ENCODE assay signal across 9 mouse cellular contexts in the genomic region with DNA sequence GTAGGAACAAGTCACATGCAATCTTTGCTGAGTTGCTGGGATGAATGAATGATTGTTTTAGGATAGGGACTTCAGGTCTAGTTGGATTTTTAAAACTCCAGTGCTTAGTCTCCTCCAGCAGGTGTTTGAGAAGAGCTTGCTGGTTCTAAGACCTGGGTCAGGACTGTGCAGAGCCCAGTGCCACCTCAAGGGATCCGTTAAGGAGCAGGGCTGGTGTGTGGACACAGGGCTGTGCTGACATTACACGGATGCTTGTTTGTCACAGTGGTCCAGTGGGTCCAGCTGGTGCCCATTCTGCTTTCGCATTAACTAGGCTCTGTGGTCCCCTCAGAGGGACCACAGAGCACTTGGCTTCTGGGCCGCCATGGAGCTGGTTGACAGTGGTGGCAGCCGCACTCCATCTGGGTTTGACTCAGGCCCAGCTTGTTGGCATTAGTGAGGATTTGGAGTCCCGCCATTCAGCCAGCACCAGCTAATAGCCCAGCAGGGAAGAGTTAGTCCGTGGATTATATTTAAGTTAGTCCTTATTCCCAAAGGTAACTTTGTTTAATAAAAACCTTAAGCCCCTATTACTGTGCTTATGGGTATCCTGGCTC. TPM values are rescaled to one million over a fixed set of nuclear protein-coding genes. Genes with fewer than 3 reads are reported as not detected.
DNase-seq lines count a peak whose midpoint lies in the region; ATAC-seq lines count a peak whose summit lies in the region.
"Had no signal": no experiment of that assay in that cellular context is flagged by ENCODE, and none has a peak within 500 bp of the region (broad histone marks: within the 10 kb centered on the region; RNA-seq: fewer than 3 reads in every experiment).

No protein-coding gene starts in this region.

- no peak overlapping the region for H3K4me2 ChIP-seq in forebrain, embryonic 16.5 days (ENCODE audit: low read length)

- H3K9ac ChIP-seq in forebrain, embryonic 16.5 days (replicated peaks; ENCODE audit: low read depth, low read length), result no peak overlapping the region

- ATAC-seq in forebrain, embryonic 16.5 days, result peak; percentile 76
- no peak for ATAC-seq in inflammation-experienced regulatory T-cells, adult 6 months

- no peaks in the 10 kb centered on the region for H3K27me3 ChIP-seq in forebrain, embryonic 16.5 days (replicated peaks; ENCODE audit: control insufficient read depth, insufficient read depth, low read length)
- 0 out of 2 replicates have a peak, but pooled peaks cover 5% of the 10 kb centered on the region for H3K27me3 ChIP-seq in midbrain, embryonic 10.5 days (ENCODE audit: low read depth, poor library complexity, severe bottlenecking)

- H3K9me3 ChIP-seq in forebrain, embryonic 16.5 days (ENCODE audit: control insufficient read depth, low read length), result no peaks in the 10 kb centered on the region
- H3K9me3 ChIP-seq in midbrain, embryonic 10.5 days (replicated peaks), result no peaks in the 10 kb centered on the region

- no peaks in the 10 kb centered on the region for H3K36me3 ChIP-seq in forebrain, embryonic 16.5 days (ENCODE audit: control insufficient read depth, insufficient read depth)
- no peaks in the 10 kb centered on the region for H3K36me3 ChIP-seq in midbrain, embryonic 10.5 days

- H3K4me3 ChIP-seq in forebrain, embryonic 16.5 days (replicated peaks; ENCODE audit: low read length), result no peak overlapping the region
- no peak overlapping the region for H3K4me3 ChIP-seq in midbrain, embryonic 10.5 days

- H3K27ac ChIP-seq in forebrain, embryonic 16.5 days (ENCODE audit: low read length), result no peak overlapping the region
- H3K27ac ChIP-seq in midbrain, embryonic 10.5 days (replicated peaks), result peak overlapping the region; percentile 77

- WGBS in forebrain, embryonic 16.5 days, result 22% methylated on average over 7 of the region's 7 CpGs
- 51% methylated on average over 7 of the region's 7 CpGs for WGBS in midbrain, embryonic 10.5 days

- DNase-seq in cerebellum, postnatal 14 days, result peak; percentile 66 to 73
- DNase-seq in cerebellum, adult 9-10 months, result no peak
- DNase-seq in 3T3-L1 (ENCODE audit: low read depth, low spot score), result peak; percentile 25
- DNase-seq in midbrain, embryonic 10.5 days (ENCODE audit: low spot score), result no peak
- DNase-seq in c-Kit-positive CD71-positive TER-119-positive erythroid progenitor cells, embryonic 14.5 days (ENCODE audit: low spot score), result no peak
- no peak for DNase-seq in embryo, embryonic 10.5 days (ENCODE audit: low spot score)
- DNase-seq: B cell, adult 2 months had no signal

- H3K4me1 ChIP-seq in forebrain, embryonic 16.5 days (replicated peaks; ENCODE audit: control insufficient read depth, insufficient read depth, low read length), result peaks cover 35% of the 10 kb centered on the region
- H3K4me1 ChIP-seq in midbrain, embryonic 10.5 days, result peaks cover 63% of the 10 kb centered on the region

RNA-seq across cellular contexts. Expression of gene Wars, which starts 22.6 kb away (rescaled TPM):
- polyA plus RNA-seq in forebrain, embryonic 16.5 days (2015; fragmentation: Nextera tagmentation; extraction: Ambion mirVana), result 113 and 114 TPM in 2 replicates
- polyA plus RNA-seq in midbrain, embryonic 10.5 days (2016; fragmentation: Nextera tagmentation; extraction: Ambion mirVana), result 151 and 156 TPM in 2 replicates
- polyA plus RNA-seq in inflammation-experienced regulatory T-cells, adult 6 months (2017; shearing (Covaris generic)), result 10 to 100 TPM; 47.8 to 53.4 (median 48.0) TPM

RNA-seq across cellular contexts. Expression of gene Wdr25, which starts 23.1 kb away (rescaled TPM):
- polyA plus RNA-seq in forebrain, embryonic 16.5 days (2015; fragmentation: Nextera tagmentation; extraction: Ambion mirVana), result 8.6 and 9.1 TPM in 2 replicates
- 7.3 and 11.2 TPM in 2 replicates for polyA plus RNA-seq in midbrain, embryonic 10.5 days (2016; fragmentation: Nextera tagmentation; extraction: Ambion mirVana)
- polyA plus RNA-seq in inflammation-experienced regulatory T-cells, adult 6 months (2017; shearing (Covaris generic)), result 10 to 100 TPM in 1 of 3 experiments, 1 to 10 TPM in 2; 3.4 to 14.4 (median 6.0) TPM

Comparison
In these comparisons a context has a peak if more than half of its experiments do, and no peak if none do; other contexts are left out.
1. DNase-seq: peak in cerebellum, postnatal 14 days (2 of 2) and 3T3-L1 (single experiment); none in cerebellum, adult 9-10 months (single experiment), midbrain, embryonic 10.5 days (single experiment), c-Kit-positive CD71-positive TER-119-positive erythroid progenitor cells, embryonic 14.5 days (single experiment) and embryo, embryonic 10.5 days (single experiment).